Mouse (Mus musculus) thymus, adult 18-20 months (tissue): ENCODE data around the gene Ajm1.

Experiments
- DNase-seq, 2 experiments: peaks; one replicate each; pipeline ENCODE4 v3.0.0; 2022; ENCODE audit warnings: mixed read lengths in 2 of 2

Ajm1 gene

DNA sequence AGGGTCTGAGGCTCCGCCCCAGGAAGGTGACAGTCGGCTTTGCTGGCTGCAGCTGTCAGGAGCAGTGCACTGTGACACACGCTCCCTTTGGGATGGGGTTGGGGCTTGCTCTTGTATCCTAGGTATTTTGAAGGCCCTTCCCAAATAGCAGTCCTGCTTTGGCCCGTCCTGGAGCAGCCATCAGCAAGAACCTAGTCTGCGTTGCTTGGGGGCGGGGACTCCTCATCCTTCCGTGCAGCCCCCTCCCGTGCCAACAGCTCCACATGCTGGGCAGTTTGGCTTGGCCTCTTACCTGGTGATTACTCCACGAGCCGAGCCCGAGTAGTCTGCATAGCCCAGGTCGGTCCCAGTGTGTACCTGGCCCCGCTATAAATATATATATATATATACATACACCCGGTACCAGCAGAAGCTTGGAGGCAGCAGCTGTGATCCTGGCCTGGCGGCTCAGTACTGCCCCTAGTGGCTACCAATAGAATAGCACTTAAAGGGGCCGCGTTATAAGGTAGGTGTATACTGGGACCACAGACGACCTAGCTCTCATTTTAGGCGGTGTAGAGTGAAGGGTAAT lies at the start of gene Ajm1:
TSS of gene Ajm1 (minus strand) at position 464 of the 571 bp plus-strand sequence.
- DNase-seq = peak in 1 of 2 experiments; percentile 56

DNA sequence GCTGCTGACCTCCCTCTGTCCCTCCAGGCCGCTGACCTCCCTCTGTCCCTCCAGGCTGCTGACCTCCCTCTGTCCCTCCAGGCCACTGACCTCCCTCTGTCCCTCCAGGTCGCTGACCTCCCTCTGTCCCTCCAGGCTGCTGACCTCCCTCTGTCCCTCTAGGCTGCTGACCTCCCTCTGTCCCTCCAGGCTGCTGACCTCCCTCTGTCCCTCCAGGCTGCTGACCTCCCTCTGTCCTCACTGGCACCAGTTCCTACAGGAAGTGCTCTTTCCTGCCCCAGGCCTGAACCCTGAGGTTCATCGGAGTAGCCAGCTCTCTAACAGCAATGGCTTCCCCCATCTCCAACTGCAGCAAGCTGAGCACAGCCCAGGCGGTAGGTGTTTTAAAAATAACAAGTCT lies 47.2 kb upstream of the Ajm1 start:
- DNase-seq = no peak

DNA sequence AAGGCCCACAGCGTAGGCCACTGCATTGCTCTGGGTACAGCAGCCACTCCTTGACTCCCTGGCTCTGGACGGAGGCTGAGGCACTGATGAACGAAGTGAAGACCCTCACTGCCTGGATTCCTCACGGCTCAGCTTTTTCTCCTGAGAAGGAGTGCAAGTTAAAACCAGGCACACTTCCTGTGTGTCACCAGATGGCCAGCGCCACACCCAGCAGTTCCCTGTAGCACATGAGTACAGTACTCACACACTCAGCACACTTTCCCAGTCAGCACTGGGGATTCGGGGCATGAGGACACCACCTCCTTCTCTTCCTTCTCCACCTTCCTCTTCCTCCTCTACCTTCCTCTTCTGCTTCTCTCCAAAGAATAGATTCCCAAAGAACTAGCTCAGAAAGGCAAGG lies 46.3 kb upstream of the Ajm1 start, which contains the start of gene Fcna:
TSS of gene Fcna (minus strand) at position 220 of the 400 bp plus-strand sequence.
- no peak for DNase-seq

DNA sequence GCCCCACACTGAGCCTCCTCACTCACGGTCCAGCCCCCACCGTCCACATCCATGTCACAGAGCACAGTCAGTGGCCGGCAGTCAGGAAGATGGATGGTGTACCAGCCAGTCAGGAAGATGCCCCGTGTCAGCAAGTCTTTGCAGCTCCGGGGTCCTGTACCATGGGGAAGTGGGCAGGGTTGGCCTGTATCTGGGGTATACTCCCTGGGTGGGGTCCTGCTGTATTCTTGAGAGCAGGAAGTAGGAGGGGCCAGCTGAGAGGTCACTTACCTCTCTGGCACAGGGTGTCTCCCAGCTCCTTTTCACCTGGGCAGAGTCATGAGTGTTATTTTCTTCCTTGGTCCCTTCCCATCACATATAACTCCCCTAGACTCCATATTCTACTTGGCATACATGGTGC lies 44.4 kb upstream of the Ajm1 start:
- no peak for DNase-seq

DNA sequence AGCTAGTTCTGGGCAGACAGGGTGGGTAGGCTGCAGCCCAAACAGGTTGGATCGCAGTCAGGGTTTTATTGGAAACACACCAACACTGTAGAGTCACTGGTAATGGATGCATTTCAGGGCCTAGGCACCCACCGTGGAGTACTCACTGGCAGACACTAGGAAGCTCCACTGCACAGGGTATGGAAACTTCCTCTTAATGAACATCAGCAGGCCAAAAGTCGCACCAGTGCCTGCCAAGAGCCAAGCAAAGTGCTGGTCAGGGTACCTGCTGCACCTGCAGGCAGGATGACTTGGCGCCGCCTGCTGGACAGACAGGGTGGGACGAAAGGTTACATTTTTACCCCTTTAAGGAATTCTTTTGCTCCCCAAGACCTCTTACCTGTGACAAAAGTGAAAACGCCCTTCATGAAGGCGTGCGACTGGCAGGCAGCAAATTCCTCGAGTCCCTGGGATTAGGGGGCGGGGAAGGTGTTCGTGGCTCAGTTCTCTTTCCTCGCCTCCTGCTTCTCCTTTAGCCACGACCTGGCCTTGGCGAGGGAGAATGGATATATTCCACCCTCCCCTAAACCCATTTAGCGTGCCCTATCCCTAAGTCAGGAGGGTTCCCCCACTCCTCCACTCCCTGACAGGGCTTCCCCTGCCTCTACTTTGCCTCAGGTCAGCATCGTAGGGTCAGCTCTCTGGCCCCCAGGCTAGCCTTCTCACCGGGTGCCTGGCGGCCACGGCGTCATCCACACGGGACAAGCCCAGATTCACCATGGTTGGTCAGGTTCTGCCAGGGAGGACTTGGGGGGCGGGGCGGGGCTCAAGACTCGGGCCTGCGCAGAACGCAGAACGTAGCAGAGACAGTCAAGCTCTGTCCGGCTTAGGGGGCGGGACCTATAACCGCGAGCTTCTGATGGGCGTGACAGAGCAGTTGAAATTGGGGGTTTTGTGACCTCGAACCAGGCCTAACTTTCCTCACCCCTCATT lies 40.0 kb upstream of the Ajm1 start, which contains the start of gene Tmem141:
TSS of gene Tmem141 (minus strand) at position 777 of the 972 bp plus-strand sequence.
- peak; percentile 26 to 27 for DNase-seq

DNA sequence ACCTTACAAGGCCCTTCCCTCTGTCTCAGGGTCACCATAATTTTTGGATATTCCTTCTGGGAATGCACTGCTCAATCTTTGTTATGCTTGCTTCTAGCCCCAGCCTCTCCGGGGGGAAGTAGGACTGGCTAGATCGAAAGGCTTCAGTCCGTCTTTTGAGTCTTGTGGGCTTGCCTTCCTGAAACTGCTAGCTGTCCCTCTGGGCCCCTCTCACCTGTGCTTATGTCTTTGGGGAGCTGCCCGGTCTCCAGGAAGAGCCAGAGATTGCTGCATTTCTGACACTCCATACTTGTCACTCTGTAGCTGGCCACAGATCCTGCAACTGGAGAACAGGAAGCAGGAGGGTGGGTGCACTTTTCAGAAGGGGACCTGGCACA lies 39.3 kb upstream of the Ajm1 start:
- no peak for DNase-seq

DNA sequence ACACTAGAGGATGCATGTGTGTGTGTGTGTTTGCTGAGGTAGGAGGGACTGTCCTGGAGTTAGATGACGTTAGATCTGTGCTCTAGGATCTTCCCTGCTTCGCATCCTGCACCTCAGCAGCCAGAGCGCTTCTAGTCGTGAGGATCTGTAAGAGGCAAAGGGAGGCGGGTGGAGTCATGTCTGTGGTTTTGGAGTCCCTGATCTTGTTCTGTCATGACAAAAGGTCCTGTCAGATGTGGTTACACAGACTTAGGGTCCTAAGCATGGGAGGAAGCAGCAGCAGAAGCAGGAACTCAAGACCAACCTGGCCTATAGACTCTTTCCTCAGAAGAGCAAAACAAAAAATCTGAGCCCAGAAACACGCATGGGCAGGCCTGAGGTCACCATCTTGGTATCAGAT lies 38.8 kb upstream of the Ajm1 start:
- DNase-seq = no peak

DNA sequence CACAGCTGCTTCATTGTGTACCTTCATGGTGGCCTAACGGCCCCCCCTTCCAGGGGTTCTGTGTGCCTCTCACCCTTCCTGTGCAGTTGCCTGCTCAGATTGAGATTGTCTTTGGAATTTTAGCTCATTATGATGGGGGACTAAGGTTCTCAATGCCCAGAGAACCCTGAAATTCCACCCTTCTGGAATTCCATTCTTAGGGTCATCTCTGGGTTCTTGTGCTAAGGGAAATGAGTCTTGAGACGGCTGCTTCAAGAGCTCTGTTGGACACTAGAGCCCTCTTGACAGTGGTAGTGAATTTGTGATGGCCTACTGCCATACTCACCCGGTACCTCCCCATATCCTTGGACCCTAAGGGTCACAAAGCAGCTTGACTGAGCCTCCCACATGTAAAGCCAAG lies 36.0 kb upstream of the Ajm1 start, which contains the start of gene Ccdc183:
TSS of gene Ccdc183 (minus strand) at position 101 of the 400 bp plus-strand sequence.
- no peak for DNase-seq

DNA sequence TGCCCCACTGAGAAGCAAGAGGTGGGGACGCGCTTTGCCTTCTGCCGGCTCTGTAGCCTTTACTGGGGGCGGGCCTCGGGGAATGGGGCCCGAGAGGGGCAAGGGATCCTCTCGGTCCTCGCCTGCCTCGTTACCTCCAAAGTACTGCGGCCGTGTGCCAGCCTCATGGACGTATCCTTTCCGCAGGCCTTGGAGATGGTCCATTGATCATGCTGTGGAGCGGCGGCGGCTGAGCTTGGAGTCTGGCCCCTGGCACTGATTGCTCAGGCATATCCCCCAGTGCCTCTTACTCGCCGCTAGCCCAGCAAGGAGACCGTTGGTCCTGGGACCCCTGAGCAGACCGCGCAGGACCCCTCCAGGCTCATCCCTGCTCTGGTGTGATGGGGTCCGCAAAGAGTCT lies 34.8 kb upstream of the Ajm1 start:
- no peak for DNase-seq

DNA sequence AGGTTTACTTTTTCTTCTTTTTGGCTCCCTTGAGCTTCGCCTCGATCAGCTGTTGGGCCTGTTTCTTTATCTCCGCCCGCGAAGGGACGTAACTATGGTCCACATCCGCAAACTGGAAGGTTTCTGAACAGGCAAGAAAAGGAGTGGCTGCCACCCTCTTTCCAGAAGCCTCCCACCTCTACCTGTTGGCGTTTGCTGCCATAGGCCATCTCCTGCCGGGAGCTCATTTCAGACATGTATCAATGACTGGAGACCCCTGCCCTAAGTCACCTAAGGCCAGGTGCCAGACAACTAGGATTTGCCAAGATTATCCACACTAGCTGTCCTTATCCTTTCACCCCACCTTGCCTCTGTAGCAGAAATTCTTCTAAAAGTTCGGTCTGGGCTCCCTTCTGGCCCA lies 27.1 kb upstream of the Ajm1 start:
- DNase-seq = no peak

DNA sequence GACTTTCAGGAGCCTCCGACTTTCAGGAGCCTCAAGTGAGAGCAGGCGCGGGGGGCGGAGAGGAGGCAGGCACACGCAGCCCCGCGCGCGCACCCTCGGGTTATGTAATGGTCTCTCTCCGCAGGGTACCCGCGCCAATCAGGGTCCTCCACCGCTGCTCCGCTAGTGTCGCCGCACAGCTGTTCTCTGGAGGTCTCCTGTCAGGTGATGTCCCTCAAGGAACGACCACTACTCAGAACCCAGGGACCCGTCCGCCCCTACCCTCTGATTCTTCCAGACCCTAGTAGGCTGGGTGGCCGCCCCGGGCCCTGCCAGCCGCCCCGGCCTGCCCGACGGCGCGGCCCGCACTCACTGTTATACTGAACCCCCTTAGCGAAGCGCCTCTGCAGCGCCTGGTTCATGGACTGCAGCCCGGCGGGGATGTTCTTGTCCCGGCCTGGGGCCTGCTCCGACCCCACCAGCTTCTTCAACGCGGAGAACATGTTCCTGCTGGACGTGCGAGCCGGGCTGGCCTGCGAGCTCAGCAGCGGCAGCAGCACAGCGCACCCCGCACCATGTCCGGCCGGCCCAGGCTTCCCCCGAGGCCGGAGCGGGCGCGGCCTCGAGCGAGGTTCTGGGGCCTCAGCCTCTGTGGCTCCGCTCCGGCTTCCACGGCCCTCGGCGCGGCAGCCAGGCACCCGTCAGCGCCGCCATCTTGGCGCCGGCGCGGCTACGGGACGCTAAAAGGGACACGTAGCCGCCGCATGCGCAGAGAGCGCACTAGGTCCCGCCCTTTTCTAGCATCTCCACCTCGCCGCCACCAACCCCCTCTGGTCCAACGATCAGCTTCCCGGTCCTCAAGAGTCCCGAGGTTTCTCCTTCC lies 26.4 kb upstream of the Ajm1 start, which contains the start of gene Rabl6:
TSS of gene Rabl6 (minus strand) at position 761 of the 862 bp plus-strand sequence.
- DNase-seq = peak; percentile 75 to 76

DNA sequence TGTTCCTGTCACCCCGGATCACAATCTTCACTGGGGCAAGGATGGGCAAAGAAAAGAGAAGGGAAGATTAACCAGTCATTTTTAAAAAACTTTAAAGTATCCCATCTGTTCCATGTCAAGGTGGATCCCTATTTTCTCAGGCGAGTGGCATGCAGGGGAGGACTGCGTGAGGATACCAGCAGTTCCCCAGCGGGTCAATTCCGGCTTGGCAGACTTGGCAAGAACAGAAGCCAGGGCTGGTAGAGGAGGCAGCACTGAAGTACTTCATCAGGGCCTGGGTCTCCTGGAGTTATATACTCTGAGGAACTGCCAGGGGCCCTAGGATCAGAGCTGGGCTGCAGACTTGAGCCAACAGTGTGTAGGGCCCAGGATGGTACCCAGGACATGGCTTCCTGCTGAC lies 21.0 kb upstream of the Ajm1 start:
- no peak for DNase-seq

DNA sequence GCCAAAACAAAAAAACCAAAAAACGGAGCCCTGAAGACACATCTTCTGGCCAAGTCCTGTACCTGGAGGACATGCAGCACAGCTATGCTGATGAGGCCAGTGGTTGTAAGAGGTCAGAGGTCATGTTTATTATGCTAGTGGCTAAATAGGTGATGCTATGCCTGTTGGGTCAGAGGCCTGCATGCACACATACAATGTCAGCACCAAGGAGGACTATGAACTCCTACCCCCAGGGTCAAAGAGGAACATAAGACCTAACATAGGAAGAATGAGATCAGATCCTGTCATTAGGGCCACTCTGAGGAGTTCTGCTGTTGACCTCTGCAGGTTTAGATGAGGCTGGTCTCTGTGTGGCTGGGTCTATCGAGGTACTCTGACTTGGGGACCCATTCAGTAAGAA lies 18.5 kb upstream of the Ajm1 start:
- no peak for DNase-seq

DNA sequence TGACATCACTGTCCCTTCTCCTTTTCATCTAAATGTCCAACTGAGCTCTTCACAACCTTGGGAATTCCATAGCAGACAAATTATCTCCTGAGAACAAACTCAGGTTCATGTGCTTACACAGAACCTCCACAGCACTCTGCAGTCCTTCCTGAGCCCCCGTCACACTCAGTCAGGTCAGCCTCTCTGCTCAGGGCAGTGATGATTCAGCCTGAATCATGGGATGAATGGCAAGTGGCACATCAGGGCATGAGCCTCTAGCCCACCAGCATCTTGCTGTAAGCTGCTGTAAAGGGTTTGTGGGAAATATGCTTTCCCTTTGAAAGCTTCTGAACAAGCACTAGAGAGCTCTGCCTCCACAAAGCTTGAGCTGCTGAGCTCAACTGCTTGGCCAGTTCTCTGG lies 17.2 kb upstream of the Ajm1 start:
- DNase-seq = no peak

DNA sequence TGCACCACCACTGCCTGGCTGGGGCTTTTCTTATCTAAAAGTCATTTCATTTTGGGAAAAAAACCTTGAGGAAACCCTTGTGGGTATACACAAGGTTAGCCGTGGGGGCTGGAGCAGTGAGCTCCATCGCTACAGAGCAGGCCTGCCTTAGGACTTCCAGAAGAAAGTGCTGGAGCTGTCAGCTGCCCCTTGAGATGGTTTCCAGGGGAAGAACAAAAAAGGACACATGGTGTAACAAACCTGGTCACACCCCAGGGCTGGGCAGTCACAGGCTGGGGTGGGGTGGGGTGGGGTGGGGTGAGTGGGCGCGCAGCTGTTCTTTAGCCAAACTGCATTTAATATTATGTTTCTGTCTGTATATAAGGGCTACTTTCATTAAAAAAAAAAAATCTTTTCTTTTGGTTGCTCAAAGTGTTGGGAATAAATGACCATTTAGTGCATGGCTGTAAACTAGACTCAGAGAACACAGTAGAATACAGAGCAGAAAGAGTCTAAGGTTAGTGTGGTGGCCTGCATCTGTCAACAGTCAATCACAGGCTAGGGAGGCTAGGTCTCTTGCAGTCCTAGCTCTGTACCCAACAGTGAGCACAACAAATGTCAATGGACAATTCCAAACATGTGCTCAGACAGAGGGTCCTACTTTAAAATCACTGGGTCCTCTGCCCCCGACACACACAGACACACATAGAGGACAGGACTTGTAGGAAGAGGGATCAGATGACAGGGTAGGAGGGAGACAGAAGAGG lies 15.4 kb upstream of the Ajm1 start:
- DNase-seq = no peak

DNA sequence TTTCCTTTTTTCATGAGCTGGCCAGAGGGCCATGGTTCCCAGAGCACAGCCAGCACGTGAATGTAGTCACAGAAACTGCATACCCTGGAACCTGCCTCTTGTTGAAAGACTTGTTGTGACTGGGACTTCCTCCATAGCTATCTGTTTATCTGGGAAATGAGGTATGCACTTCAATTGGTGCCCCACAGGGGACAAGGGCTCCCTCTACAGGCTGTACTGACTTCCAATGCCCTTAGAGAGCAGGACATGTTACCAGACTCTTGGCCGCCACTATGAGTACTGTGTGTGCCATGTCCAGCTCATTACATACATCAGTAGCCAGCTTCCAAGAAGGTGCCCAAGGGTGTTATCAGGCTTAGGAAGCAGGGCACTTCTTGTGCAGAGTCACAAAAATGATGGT lies 10.3 kb upstream of the Ajm1 start:
- no peak for DNase-seq

DNA sequence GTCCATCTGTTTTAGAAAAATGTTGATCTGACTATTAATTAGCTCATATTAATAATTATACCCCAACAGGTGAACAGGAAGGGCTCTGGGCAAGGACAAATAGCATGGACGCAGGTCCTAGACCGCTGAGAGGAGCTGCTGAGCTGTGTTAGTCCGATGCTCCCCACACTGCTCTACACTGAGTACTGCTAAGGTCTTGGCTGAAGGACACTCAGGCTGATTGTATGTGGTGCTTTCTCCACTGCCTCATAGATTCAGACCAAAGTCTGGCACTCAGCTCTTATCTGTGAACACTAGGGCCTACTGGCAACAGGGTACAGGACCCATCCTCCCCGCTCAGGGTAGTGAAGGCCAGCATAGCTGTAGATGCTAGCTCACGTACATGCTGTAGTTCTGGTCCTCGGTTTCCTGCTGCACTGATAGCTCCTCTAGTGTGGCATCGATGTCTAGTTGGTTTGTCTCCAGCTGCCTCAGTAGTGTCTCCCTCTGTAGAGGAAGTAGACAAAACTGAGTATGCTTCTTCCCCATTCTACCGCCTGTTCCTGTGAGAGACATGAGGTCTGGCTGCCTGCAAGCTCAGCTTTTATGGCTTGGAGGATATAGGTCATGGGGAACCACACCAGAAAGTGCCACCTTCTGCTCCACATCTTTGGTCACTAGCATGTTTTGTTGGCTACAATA lies 6.8 kb upstream of the Ajm1 start:
- no peak for DNase-seq

DNA sequence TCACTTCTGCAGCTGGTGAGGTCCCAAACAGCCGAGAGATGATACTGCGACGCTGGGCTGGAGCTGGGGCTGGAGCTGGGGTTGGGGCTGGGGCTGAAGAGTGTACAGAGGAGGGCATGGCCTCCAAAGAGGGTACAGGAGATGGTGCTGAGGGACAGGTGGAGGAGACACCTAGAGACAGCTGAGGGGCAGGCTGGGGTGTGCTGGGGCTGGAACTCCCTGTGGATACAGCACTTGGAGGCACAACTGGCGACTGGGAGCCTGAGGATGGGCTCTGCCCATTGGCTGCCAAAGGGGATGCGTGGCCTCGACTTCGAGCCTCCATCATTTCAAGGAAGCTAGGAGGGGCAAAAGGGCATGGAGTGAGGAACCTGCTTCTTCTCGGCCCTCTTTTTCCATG lies 5.7 kb upstream of the Ajm1 start:
- DNase-seq = no peak

DNA sequence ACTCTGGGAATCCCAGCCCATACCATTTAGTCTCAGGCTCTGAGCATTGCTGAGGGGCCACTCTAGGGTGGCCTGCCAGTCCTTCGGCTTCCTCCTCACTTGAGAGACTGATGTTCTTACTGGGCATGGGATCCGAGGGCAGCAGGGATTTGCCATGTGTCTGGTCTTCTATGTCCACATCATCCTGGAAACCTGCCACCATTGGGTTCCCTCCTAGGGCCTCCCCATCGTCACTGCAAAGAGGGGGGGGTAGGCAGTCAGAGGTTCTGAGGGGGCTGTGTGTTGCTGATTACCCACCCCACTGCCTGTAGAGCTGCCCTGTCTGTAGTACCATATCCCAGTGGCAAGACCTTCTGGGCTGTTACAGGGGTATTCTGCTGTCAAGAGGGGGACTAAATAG lies 4.0 kb upstream of the Ajm1 start:
- DNase-seq = no peak

DNA sequence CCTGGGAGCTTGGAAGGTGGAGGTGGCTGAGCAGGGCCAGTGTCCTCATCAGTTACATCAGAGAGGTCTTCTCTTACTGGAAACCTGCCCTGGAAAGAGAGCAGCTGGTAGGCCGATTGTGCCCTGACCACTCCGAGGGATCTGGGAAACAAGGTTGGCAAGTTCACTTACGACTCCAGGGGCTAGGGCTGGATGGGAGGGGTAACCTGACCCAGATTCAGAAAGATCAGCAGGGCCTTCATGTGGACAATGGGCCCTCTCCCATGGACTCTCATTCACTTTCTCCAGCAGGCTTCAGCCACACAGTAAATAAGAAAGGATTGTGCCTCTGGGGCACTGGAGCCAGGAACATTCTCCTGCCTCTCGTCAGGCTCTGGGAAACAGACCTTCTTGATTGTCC lies 3.3 kb upstream of the Ajm1 start:
- no peak for DNase-seq

DNA sequence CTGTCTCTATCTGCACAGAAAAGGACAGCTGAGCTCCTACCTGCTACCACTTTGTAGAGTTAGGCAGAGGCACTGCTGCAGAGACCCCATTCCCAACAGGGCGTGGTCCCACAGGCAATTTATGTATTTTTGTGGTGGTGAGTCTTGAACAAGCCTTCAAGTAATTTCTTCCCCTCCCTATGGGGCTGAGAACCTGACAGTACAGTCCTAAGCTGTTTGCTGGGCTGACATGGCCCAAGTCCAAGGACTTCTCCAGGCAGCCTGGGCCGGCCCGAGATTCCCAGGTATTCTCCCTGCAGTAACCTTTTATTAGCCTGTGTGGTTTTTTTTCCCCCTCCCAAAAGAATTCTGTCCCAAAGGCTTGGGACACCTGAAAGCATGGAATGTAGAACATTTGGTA lies 2.6 kb upstream of the Ajm1 start:
- no peak for DNase-seq

DNA sequence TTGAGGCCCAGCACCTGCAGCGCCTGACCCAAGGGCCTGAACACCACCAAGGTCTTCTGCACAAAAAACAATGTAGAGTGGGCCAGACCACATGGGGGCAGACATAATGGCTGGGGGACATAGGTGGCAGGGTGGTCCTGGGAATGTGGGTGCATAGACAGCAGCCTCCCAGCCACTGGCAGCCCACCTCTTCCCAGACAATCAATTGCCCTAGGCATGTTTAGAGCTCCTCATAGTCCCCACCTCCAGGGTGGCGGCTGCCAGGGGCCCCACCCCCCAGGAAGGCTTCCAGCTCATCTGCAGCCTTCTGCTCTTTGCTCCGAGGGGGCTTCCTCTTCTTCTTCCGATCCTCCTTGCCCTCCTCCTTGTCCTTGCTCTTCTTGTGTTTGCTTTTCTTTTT lies 2.0 kb upstream of the Ajm1 start:
- no peak for DNase-seq
